Mouse (Mus musculus) erythroblast, adult 5-6 weeks (primary cell): ENCODE data around the gene Tnfsf13b. TPM values are rescaled to one million over a fixed set of nuclear protein-coding genes. Genes with fewer than 3 reads are reported as not detected.

Experiments used
- ATAC-seq: replicated peaks from 2 replicates; pipeline ENCODE4 v1.8.0; 2016; ENCODE audit warnings: moderate number of reproducible peaks, mild to moderate bottlenecking, moderate TSS enrichment, inconsistent platforms; ENCODE audit not compliant: poor library complexity, low FRiP score, severe bottlenecking
- total RNA-seq, 2 experiments: library from RNA; stranded (forward) in 1 of 2; stranded (reverse) in 1 of 2; fragments of 150-400 nt in 1 of 2; fragments of 200-764, 138-1000 nt in 1 of 2; gene quantifications; 2 replicates each; pipeline versions ENCODE4 v1.2.3 to v1.2.4; 2015 to 2017; ENCODE audit warnings: low replicate concordance in 2 of 2

Gene Tnfsf13b
- total RNA-seq (2015; ENCODE audit: low replicate concordance) (11.1 and 18.8 TPM in 2 replicates), total RNA-seq (2017; ENCODE audit: low replicate concordance) (3.8 and 6.7 TPM in 2 replicates)

- no peak for ATAC-seq
Measured at GRCm38 (mm10) chr8:10006156-10006985, at the start of gene Tnfsf13b. TSS of gene Tnfsf13b (plus strand) at chr8:10006467.

- no peak for ATAC-seq
Measured at GRCm38 (mm10) chr8:9958338-9958737, 47.9 kb upstream of the Tnfsf13b start.

- no peak for ATAC-seq
Measured at GRCm38 (mm10) chr8:9959919-9960318, 46.3 kb upstream of the Tnfsf13b start.

- ATAC-seq, result no peak
Measured at GRCm38 (mm10) chr8:9971866-9972265, 34.4 kb upstream of the Tnfsf13b start.

GRCm38 (mm10) chr8:9975276-9975675, 31.0 kb upstream of the Tnfsf13b start:
- ATAC-seq, result no peak

- ATAC-seq, result peak; percentile 95
Measured at GRCm38 (mm10) chr8:9975898-9976611, 30.2 kb upstream of the Tnfsf13b start.

GRCm38 (mm10) chr8:9977016-9977415, 29.3 kb upstream of the Tnfsf13b start:
- no peak for ATAC-seq

GRCm38 (mm10) chr8:9977573-9978314, 28.5 kb upstream of the Tnfsf13b start, which contains the start of the genes Lig4 and Abhd13:
TSS of gene Lig4 (minus strand) at chr8:9977686.
TSS of gene Abhd13 (plus strand) at chr8:9977707.
- ATAC-seq, result peak; percentile 82

GRCm38 (mm10) chr8:9978475-9979230, 27.6 kb upstream of the Tnfsf13b start:
- ATAC-seq, result no peak

GRCm38 (mm10) chr8:9979746-9980145, 26.5 kb upstream of the Tnfsf13b start:
- no peak for ATAC-seq

- ATAC-seq, result no peak
Measured at GRCm38 (mm10) chr8:9980188-9980587, 26.1 kb upstream of the Tnfsf13b start.

GRCm38 (mm10) chr8:10004115-10004514, 2.2 kb upstream of the Tnfsf13b start:
- no peak for ATAC-seq

GRCm38 (mm10) chr8:10006986-10007659, 856 bp downstream of the Tnfsf13b start:
- ATAC-seq, result no peak

- no peak for ATAC-seq
Measured at GRCm38 (mm10) chr8:10007660-10008028, 1.4 kb downstream of the Tnfsf13b start.

- ATAC-seq, result no peak
Measured at GRCm38 (mm10) chr8:10016252-10016651, 10.0 kb downstream of the Tnfsf13b start.

- ATAC-seq, result no peak
Measured at GRCm38 (mm10) chr8:10017231-10017630, 11.0 kb downstream of the Tnfsf13b start.

- ATAC-seq, result no peak
Measured at GRCm38 (mm10) chr8:10030320-10031060, 24.2 kb downstream of the Tnfsf13b start.

GRCm38 (mm10) chr8:10031177-10031576, 24.9 kb downstream of the Tnfsf13b start:
- no peak for ATAC-seq
